Mouse (Mus musculus): Measurements from ENCODE around the gene Mpp5. TPM values are rescaled to one million over a fixed set of nuclear protein-coding genes. Genes with fewer than 3 reads are reported as not detected.

Gene Mpp5
- total RNA-seq, 2 experiments from 2014 or later = 15.4 to 22.9 TPM

GRCm38 (mm10) chr12:78777916-78778315 is 29.2 kb downstream of the Mpp5 start:
- intact Hi-C loops (cut with DNase I) = no loop called here
- no peak for DNase-seq

GRCm38 (mm10) chr12:78778423-78779067 is 29.8 kb downstream of the Mpp5 start:
- no peak for DNase-seq
- no peak for TF ChIP-seq CTCF (IDR thresholded peaks at IDR 0.05)
- intact Hi-C loops (cut with DNase I) = no loop called here
- Histone ChIP-seq H3K4me3 (no peak overlapping the region), H3K27ac (no peak overlapping the region; the same call in 1 of the 2 replicates)

More at GRCm38 (mm10) chr12:78777916-78778315, 29.2 kb downstream of the Mpp5 start:
- Histone ChIP-seq H3K27ac (no peak overlapping the region), H3K4me3 (no peak overlapping the region)
- TF ChIP-seq CTCF (IDR thresholded peaks at IDR 0.05) = no peak

GRCm38 (mm10) chr12:78788266-78788873 is 39.7 kb downstream of the Mpp5 start:
- peak overlapping the region; percentile 90 for H3K27ac ChIP-seq
- TF ChIP-seq CTCF (IDR thresholded peaks at IDR 0.05) = no peak
- DNase-seq = no peak
- intact Hi-C loops (cut with DNase I) = no loop called here
- no peak overlapping the region for H3K4me3 ChIP-seq

- Histone ChIP-seq H3K4me3 (peak overlapping the region; percentile 56), H3K27ac (peak overlapping the region; percentile 90)
- TF ChIP-seq CTCF (IDR thresholded peaks at IDR 0.05) = no peak
- intact Hi-C loops (cut with DNase I) = loop anchor here (2.0 kb wide), 1 partner anchor 42 kb away; the partner anchor contains the start of gene Mpp5
- peak; percentile 39 for DNase-seq
These were observed 42.1 kb downstream of the Mpp5 start for GRCm38 (mm10) chr12:78790791-78791190.

- DNase-seq = no peak
- no peak for TF ChIP-seq CTCF (IDR thresholded peaks at IDR 0.05)
- intact Hi-C loops (cut with DNase I) = no loop called here
- Histone ChIP-seq H3K27ac (no peak overlapping the region), H3K4me3 (no peak overlapping the region)
These were observed 45.5 kb downstream of the Mpp5 start for GRCm38 (mm10) chr12:78794236-78794635.

- no peak for TF ChIP-seq CTCF (IDR thresholded peaks at IDR 0.05)
These were observed 51.3 kb downstream of the Mpp5 start for GRCm38 (mm10) chr12:78800036-78800435.

GRCm38 (mm10) chr12:78801836-78802235 is 53.1 kb downstream of the Mpp5 start:
- TF ChIP-seq CTCF (IDR thresholded peaks at IDR 0.05) = no peak
- DNase-seq = no peak
- Histone ChIP-seq H3K27ac (no peak overlapping the region), H3K4me3 (no peak overlapping the region)
- intact Hi-C loops (cut with DNase I) = no loop called here

More at GRCm38 (mm10) chr12:78800036-78800435, 51.3 kb downstream of the Mpp5 start:
- H3K4me3 ChIP-seq = no peak overlapping the region
- intact Hi-C loops (cut with DNase I) = no loop called here
- no peak overlapping the region for H3K27ac ChIP-seq
- no peak for DNase-seq

GRCm38 (mm10) chr12:78814437-78814836 is 65.7 kb downstream of the Mpp5 start:
- peak; percentile 46 for TF ChIP-seq CTCF (IDR thresholded peaks at IDR 0.05)
- intact Hi-C loops (cut with DNase I) = no loop called here
- Histone ChIP-seq H3K27ac (no peak overlapping the region), H3K4me3 (no peak overlapping the region)
- no peak for DNase-seq

- Histone ChIP-seq H3K4me3 (no peak overlapping the region), H3K27ac (no peak overlapping the region)
- TF ChIP-seq CTCF (IDR thresholded peaks at IDR 0.05) = no peak
- intact Hi-C loops (cut with DNase I) = no loop called here
- DNase-seq = no peak
These were observed 85.8 kb downstream of the Mpp5 start for GRCm38 (mm10) chr12:78834496-78834895.

GRCm38 (mm10) chr12:78839906-78840305 is 91.2 kb downstream of the Mpp5 start:
- H3K27ac ChIP-seq = no peak overlapping the region
- intact Hi-C loops (cut with DNase I) = no loop called here
- DNase-seq = peak; percentile 40
- H3K4me3 ChIP-seq = no peak overlapping the region
- no peak for TF ChIP-seq CTCF (IDR thresholded peaks at IDR 0.05)

GRCm38 (mm10) chr12:78842429-78842828 is 93.7 kb downstream of the Mpp5 start:
- no peak overlapping the region for H3K4me3 ChIP-seq
- no peak overlapping the region for H3K27ac ChIP-seq
- no peak for TF ChIP-seq CTCF (IDR thresholded peaks at IDR 0.05)
- intact Hi-C loops (cut with DNase I) = no loop called here
- DNase-seq = no peak

- intact Hi-C loops (cut with DNase I) = no loop called here
- H3K4me3 ChIP-seq = no peak overlapping the region
- no peak for DNase-seq
These were observed 99.5 kb downstream of the Mpp5 start for GRCm38 (mm10) chr12:78848246-78848645.

GRCm38 (mm10) chr12:78860921-78861495 is 112.3 kb downstream of the Mpp5 start:
- intact Hi-C loops (cut with DNase I) = loop anchor here (5.0 kb wide), 1 partner anchor 114 kb away; the partner anchor contains the start of gene Mpp5

More at GRCm38 (mm10) chr12:78848246-78848645, 99.5 kb downstream of the Mpp5 start:
- no peak overlapping the region for H3K27ac ChIP-seq
- TF ChIP-seq CTCF (IDR thresholded peaks at IDR 0.05) = no peak

More at GRCm38 (mm10) chr12:78860921-78861495, 112.3 kb downstream of the Mpp5 start:
- Histone ChIP-seq H3K4me3 (peak overlapping the region; percentile 85), H3K27ac (peak overlapping the region; percentile 99)
- no peak for DNase-seq
- no peak for TF ChIP-seq CTCF (IDR thresholded peaks at IDR 0.05)
